Mouse (Mus musculus) kidney, adult 2 months (tissue): Measurements from ENCODE around the gene Fam13c. TPM values are rescaled to one million over a fixed set of nuclear protein-coding genes. Genes with fewer than 3 reads are reported as not detected.

ENCODE experiments used
- DNase-seq: peaks from one replicate; pipeline ENCODE4 v3.0.0; 2021
- H3K27ac ChIP-seq: fragments of 200-500 bp; 2 replicates; pipeline ENCODE4 v1.5.1; 2012; ENCODE audit warnings: low read depth, low read length, control low read depth, inconsistent platforms; ENCODE audit not compliant: insufficient read depth
- H3K27me3 ChIP-seq: fragments of 200-500 bp; replicated peaks from 2 replicates; pipeline ENCODE4 v1.6.1; 2012; ENCODE audit warnings: mild to moderate bottlenecking, moderate library complexity, low read length, inconsistent platforms; ENCODE audit not compliant: control insufficient read depth, insufficient read depth
- H3K36me3 ChIP-seq: fragments of 200-500 bp; 2 replicates; pipeline ENCODE4 v1.6.1; 2012; ENCODE audit warnings: mild to moderate bottlenecking, moderate library complexity, low read length, inconsistent platforms; ENCODE audit not compliant: control insufficient read depth, insufficient read depth
- H3K4me1 ChIP-seq: fragments of 200-500 bp; 2 replicates; pipeline ENCODE4 v1.6.1; 2011; ENCODE audit warnings: low read length; ENCODE audit not compliant: control insufficient read depth, insufficient read depth
- H3K4me3 ChIP-seq: fragments of 200-500 bp; 2 replicates; pipeline ENCODE4 v1.5.1; 2011; ENCODE audit warnings: mild to moderate bottlenecking, low read depth, low read length, control low read depth; ENCODE audit not compliant: insufficient read depth
- CTCF ChIP-seq: fragments of 200-500 bp; conservative IDR thresholded peaks from 2 replicates; pipeline ENCODE4 v1.5.1; 2011; ENCODE audit warnings: low read depth, mild to moderate bottlenecking, control low read depth, low read length, moderate library complexity, mixed read lengths; ENCODE audit not compliant: insufficient read depth, insufficient read length
- POLR2A ChIP-seq: fragments of 200-500 bp; IDR thresholded peaks from one replicate; pipeline ENCODE4 v1.6.1; 2011; ENCODE audit warnings: low read depth, low read length, control low read depth
- WGBS: fragments of 180-500 bp; shearing (Covaris S2); methylation state at CpG from one replicate; pipeline ENCODE4 v1.1.7; 2018; 5-methylcytosine and 5-hydroxymethylcytosine counted together
- polyA plus RNA-seq: library from polyadenylated mRNA; depleted of rRNA; stranded (reverse); fragments of >200 nt; gene quantifications from 2 replicates; pipeline ENCODE4 v1.2.3, GENCODE M21; 2012

The Fam13c gene
- polyA plus RNA-seq, 1 experiment = 1.5 TPM

GRCm38 (mm10) chr10:70520143-70521131 is 80.2 kb downstream of the Fam13c start:
- WGBS = 16% methylated on average over 38 of the region's 38 CpGs
- TF ChIP-seq CTCF = no peak
- no peak for TF ChIP-seq POLR2A

GRCm38 (mm10) chr10:70521379-70521778 is 81.1 kb downstream of the Fam13c start:
- no peak for DNase-seq
- Histone ChIP-seq H3K36me3 (no peaks in the 10 kb centered on the region), H3K27ac (no peak overlapping the region), H3K27me3 (no peaks in the 10 kb centered on the region), H3K4me3 (no peak overlapping the region), H3K4me1 (0 out of 2 replicates have a peak, but pooled peaks cover 8% of the 10 kb centered on the region)
- TF ChIP-seq CTCF = no peak
- TF ChIP-seq POLR2A = no peak
- WGBS = 56% methylated on average over 5 of the region's 5 CpGs

More at GRCm38 (mm10) chr10:70520143-70521131, 80.2 kb downstream of the Fam13c start:
- H3K4me3 ChIP-seq = peak overlapping the region; percentile 9; the same call in 1 of the 2 replicates
- H3K27ac ChIP-seq = no peak overlapping the region
- 0 out of 2 replicates have a peak, but pooled peaks cover 8% of the 10 kb centered on the region for H3K4me1 ChIP-seq
- no peaks in the 10 kb centered on the region for H3K36me3 ChIP-seq
- DNase-seq = no peak
- H3K27me3 ChIP-seq = no peaks in the 10 kb centered on the region

- H3K27ac ChIP-seq = no peak overlapping the region
- TF ChIP-seq CTCF (no peak), POLR2A (no peak)
- no peaks in the 10 kb centered on the region for H3K36me3 ChIP-seq
- H3K4me1 ChIP-seq = no peaks in the 10 kb centered on the region
- DNase-seq = no peak
- no peak overlapping the region for H3K4me3 ChIP-seq
- no peaks in the 10 kb centered on the region for H3K27me3 ChIP-seq
- WGBS = 87% methylated on average over 12 of the region's 12 CpGs
Measured at GRCm38 (mm10) chr10:70530185-70530823, 90.0 kb downstream of the Fam13c start.

- no peak for TF ChIP-seq CTCF
- TF ChIP-seq POLR2A = no peak
Measured at GRCm38 (mm10) chr10:70532249-70532648, 92.0 kb downstream of the Fam13c start.

DNA sequence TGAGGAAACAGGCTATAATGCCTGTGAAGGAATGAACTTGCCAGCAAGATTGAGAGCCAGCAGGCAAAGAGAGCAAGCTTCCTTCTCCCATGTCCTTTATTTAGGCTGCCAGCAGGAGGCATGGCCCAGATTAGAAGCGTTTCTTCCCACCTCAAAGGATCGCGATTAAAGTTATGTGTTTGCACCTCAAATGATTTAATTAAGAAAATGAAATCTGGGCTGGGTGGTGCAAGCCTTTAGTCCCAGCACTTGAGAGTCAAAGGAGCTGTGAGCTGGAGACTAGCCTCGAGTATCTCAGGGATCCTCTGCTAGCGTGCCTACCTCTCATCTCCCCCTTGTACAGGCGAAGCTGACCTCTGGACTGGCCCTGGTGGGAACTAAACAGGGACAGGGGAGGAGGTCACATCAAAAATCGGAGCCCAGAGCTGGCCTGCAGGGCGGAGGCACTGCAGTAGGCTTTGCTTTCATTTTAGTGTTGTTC is 93.1 kb downstream of the Fam13c start:
- Histone ChIP-seq H3K36me3 (no peaks in the 10 kb centered on the region), H3K4me3 (no peak overlapping the region), H3K27me3 (no peaks in the 10 kb centered on the region), H3K4me1 (no peaks in the 10 kb centered on the region), H3K27ac (no peak overlapping the region)
- no peak for TF ChIP-seq POLR2A
- no peak for TF ChIP-seq CTCF
- 79% methylated on average over 8 of the region's 8 CpGs for WGBS
- no peak for DNase-seq

More at GRCm38 (mm10) chr10:70532249-70532648, 92.0 kb downstream of the Fam13c start:
- H3K27ac ChIP-seq = no peak overlapping the region
- 91% methylated on average over 9 of the region's 9 CpGs for WGBS
- no peaks in the 10 kb centered on the region for H3K4me1 ChIP-seq
- DNase-seq = no peak
- H3K27me3 ChIP-seq = no peaks in the 10 kb centered on the region
- no peak overlapping the region for H3K4me3 ChIP-seq
- H3K36me3 ChIP-seq = no peaks in the 10 kb centered on the region

DNA sequence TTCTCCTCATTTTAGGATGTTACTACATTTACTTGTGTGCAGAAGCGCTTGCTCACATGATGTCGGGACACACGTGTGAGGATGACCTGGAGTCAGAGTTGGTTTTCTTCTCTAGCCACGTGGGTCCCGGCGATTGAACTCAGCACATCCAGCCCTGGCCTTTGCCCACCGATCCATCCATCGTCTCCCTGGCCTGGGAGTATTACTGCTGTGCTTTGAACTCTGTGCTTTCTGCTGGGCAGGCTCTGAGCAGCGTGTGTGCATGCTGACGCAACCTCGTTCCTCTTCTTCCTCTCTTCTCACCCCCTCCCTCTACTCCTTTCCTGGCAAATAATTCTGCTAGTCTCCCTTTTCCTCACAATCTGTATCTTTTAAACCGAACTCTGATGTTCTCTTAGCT is 93.7 kb downstream of the Fam13c start:
- WGBS = 81% methylated on average over 12 of the region's 12 CpGs
- Histone ChIP-seq H3K27me3 (no peaks in the 10 kb centered on the region), H3K4me1 (no peaks in the 10 kb centered on the region), H3K36me3 (no peaks in the 10 kb centered on the region), H3K4me3 (no peak overlapping the region), H3K27ac (no peak overlapping the region)
- TF ChIP-seq POLR2A (no peak), CTCF (no peak)
- DNase-seq = no peak
